Comparison of ENCODE assay signal across 20 mouse cellular contexts in genomic region chr17:71640421-71641085, GRCm38 (mm10). TPM values are rescaled to one million over a fixed set of nuclear protein-coding genes. Genes with fewer than 3 reads are reported as not detected.
A peak's percentile ranks its signal among the peaks of the same experiment; 100 is the strongest.
DNase-seq lines count a peak whose midpoint lies in the region; ATAC-seq and TF ChIP-seq lines count a peak whose summit lies in the region.
"Had no signal": no experiment of that assay in that cellular context is flagged by ENCODE, and none has a peak within 500 bp of the region (broad histone marks: within the 10 kb centered on the region; RNA-seq: fewer than 3 reads in every experiment).

No protein-coding gene starts in this region.

- no peak overlapping the region for H3K9ac ChIP-seq in hindbrain, postnatal 0 days (replicated peaks; ENCODE audit: low read length)
- H3K9ac ChIP-seq in hindbrain, embryonic 12.5 days: no peak overlapping the region
- no peak overlapping the region for H3K9ac ChIP-seq in neural tube, embryonic 15.5 days (replicated peaks)
- H3K9ac ChIP-seq: embryonic facial prominence, embryonic 13.5 days; limb, embryonic 13.5 days; liver, embryonic 14.5 days; midbrain, embryonic 13.5 days had no signal

- H3K4me2 ChIP-seq in hindbrain, postnatal 0 days (ENCODE audit: low read depth, low read length): no peak overlapping the region
- no peak overlapping the region for H3K4me2 ChIP-seq in hindbrain, embryonic 12.5 days (replicated peaks)
- no peak overlapping the region for H3K4me2 ChIP-seq in neural tube, embryonic 15.5 days
- H3K4me2 ChIP-seq: embryonic facial prominence, embryonic 13.5 days; limb, embryonic 13.5 days; midbrain, embryonic 13.5 days had no signal

- ATAC-seq in hindbrain, postnatal 0 days: no peak
- ATAC-seq in hindbrain, embryonic 12.5 days (ENCODE audit: low FRiP score): no peak
- no peak for ATAC-seq in neural tube, embryonic 15.5 days (ENCODE audit: low FRiP score)
- no peak for ATAC-seq in megakaryocyte progenitor cell, adult 5-6 weeks (replicated peaks; ENCODE audit: poor library complexity)
- ATAC-seq: midbrain, embryonic 13.5 days had no signal

- peaks cover 35% of the 10 kb centered on the region; the same call in 1 of the 2 replicates for H3K36me3 ChIP-seq in hindbrain, postnatal 0 days (ENCODE audit: insufficient read depth, low read length)
- H3K36me3 ChIP-seq in hindbrain, embryonic 12.5 days: peaks cover 69% of the 10 kb centered on the region
- H3K36me3 ChIP-seq in neural tube, embryonic 15.5 days: peaks cover 68% of the 10 kb centered on the region

- no peaks in the 10 kb centered on the region for H3K9me3 ChIP-seq in hindbrain, postnatal 0 days (ENCODE audit: low read length)
- no peaks in the 10 kb centered on the region for H3K9me3 ChIP-seq in hindbrain, embryonic 12.5 days (replicated peaks)
- no peaks in the 10 kb centered on the region for H3K9me3 ChIP-seq in neural tube, embryonic 15.5 days (replicated peaks)
- H3K9me3 ChIP-seq: embryonic facial prominence, embryonic 13.5 days; limb, embryonic 13.5 days; midbrain, embryonic 13.5 days had no signal

- no peak overlapping the region for H3K4me3 ChIP-seq in hindbrain, postnatal 0 days (ENCODE audit: low read length)
- no peak overlapping the region for H3K4me3 ChIP-seq in hindbrain, embryonic 12.5 days
- H3K4me3 ChIP-seq in neural tube, embryonic 15.5 days (replicated peaks): no peak overlapping the region
- H3K4me3 ChIP-seq: embryonic facial prominence, embryonic 13.5 days; limb, embryonic 13.5 days; midbrain, embryonic 13.5 days had no signal

- H3K4me1 ChIP-seq in hindbrain, postnatal 0 days (ENCODE audit: insufficient read depth, low read length): no peaks in the 10 kb centered on the region
- H3K4me1 ChIP-seq in hindbrain, embryonic 12.5 days: no peaks in the 10 kb centered on the region
- H3K4me1 ChIP-seq in neural tube, embryonic 15.5 days: no peaks in the 10 kb centered on the region
- H3K4me1 ChIP-seq: embryonic facial prominence, embryonic 13.5 days; limb, embryonic 13.5 days; midbrain, embryonic 13.5 days had no signal

- H3K27ac ChIP-seq in hindbrain, postnatal 0 days: no peak overlapping the region
- H3K27ac ChIP-seq in hindbrain, embryonic 12.5 days: no peak overlapping the region
- no peak overlapping the region for H3K27ac ChIP-seq in neural tube, embryonic 15.5 days (replicated peaks)
- H3K27ac ChIP-seq: embryonic facial prominence, embryonic 13.5 days; limb, embryonic 13.5 days; liver, embryonic 14.5 days; midbrain, embryonic 13.5 days; stomach, postnatal 0 days had no signal

- DNase-seq in hindbrain, postnatal 0 days (ENCODE audit: low spot score): peak; percentile 30
- DNase-seq in brain, embryonic 14.5 days (ENCODE audit: low read depth): peak; percentile 11
- DNase-seq in cerebellum, adult 8-10 months: peak; percentile 23
- DNase-seq in telencephalon, adult 2 months (ENCODE audit: low read depth, low spot score): peak; percentile 35
- DNase-seq: adrenal gland, postnatal 14 days; gastrocnemius, postnatal 10 days; heart, adult 18-20 months; kidney, adult 18-20 months; kidney, postnatal 10 days; right cerebral cortex, postnatal 25 days had no signal

- TF ChIP-seq POLR2A in brain, embryonic 14.5 days (IDR thresholded peaks at IDR 0.05; ENCODE audit: borderline replicate concordance, extremely low read depth, insufficient read depth, insufficient read length, poor library complexity, severe bottlenecking): no peak

- TF ChIP-seq CTCF in hindbrain, postnatal 0 days (IDR thresholded peaks at IDR 0.05; ENCODE audit: low read depth): no peak
- no peak for TF ChIP-seq CTCF in brain, embryonic 14.5 days (IDR thresholded peaks at IDR 0.05; ENCODE audit: borderline replicate concordance, extremely low read depth, insufficient read depth, insufficient read length)

- 82% methylated on average over 9 of the region's 9 CpGs for WGBS in hindbrain, postnatal 0 days
- 94% methylated on average over 9 of the region's 9 CpGs for WGBS in hindbrain, embryonic 12.5 days
- WGBS in neural tube, embryonic 15.5 days: 92% methylated on average over 9 of the region's 9 CpGs

- no peaks in the 10 kb centered on the region for H3K27me3 ChIP-seq in hindbrain, postnatal 0 days (ENCODE audit: insufficient read depth, low read length)
- no peaks in the 10 kb centered on the region for H3K27me3 ChIP-seq in hindbrain, embryonic 12.5 days
- no peaks in the 10 kb centered on the region for H3K27me3 ChIP-seq in neural tube, embryonic 15.5 days (replicated peaks)
- H3K27me3 ChIP-seq: embryonic facial prominence, embryonic 13.5 days; limb, embryonic 13.5 days; midbrain, embryonic 13.5 days had no signal

RNA-seq across cellular contexts. Expression of gene Wdr43, which starts 24.9 kb away (rescaled TPM):
- total RNA-seq in hindbrain, postnatal 0 days (2014; rRNA removed): 19.4 and 80.8 TPM in 2 replicates
- polyA plus RNA-seq in hindbrain, postnatal 0 days (2015; fragmentation: Nextera tagmentation; extraction: Ambion mirVana): 33.6 and 36.0 TPM in 2 replicates
- 66.9 and 67.4 TPM in 2 replicates for polyA plus RNA-seq in hindbrain, embryonic 12.5 days (2016; fragmentation: Nextera tagmentation; extraction: Ambion mirVana)
- polyA plus RNA-seq in brain, embryonic 14.5 days (2012; rRNA removed): 26.9 and 44.8 TPM in 2 replicates
- 38.0 and 52.0 TPM in 2 replicates for polyA plus RNA-seq in neural tube, embryonic 15.5 days (2015; fragmentation: Nextera tagmentation; extraction: Ambion mirVana)
- 127 and 140 TPM in 2 replicates for total RNA-seq in megakaryocyte progenitor cell, adult 5-6 weeks (2015)
- total RNA-seq in megakaryocyte progenitor cell, adult 5-6 weeks (2017): 312 and 380 TPM in 2 replicates

RNA-seq across cellular contexts. Expression of gene Togaram2, which starts 32.5 kb away (rescaled TPM):
- 1.0 and 6.3 TPM in 2 replicates for total RNA-seq in hindbrain, postnatal 0 days (2014; rRNA removed)
- 0.88 and 1.2 TPM in 2 replicates for polyA plus RNA-seq in hindbrain, postnatal 0 days (2015; fragmentation: Nextera tagmentation; extraction: Ambion mirVana)
- polyA plus RNA-seq in hindbrain, embryonic 12.5 days (2016; fragmentation: Nextera tagmentation; extraction: Ambion mirVana): 0.07 and 0.19 TPM in 2 replicates
- 0.61 and 0.68 TPM in 2 replicates for polyA plus RNA-seq in brain, embryonic 14.5 days (2012; rRNA removed)
- 0.83 and 1.2 TPM in 2 replicates for polyA plus RNA-seq in neural tube, embryonic 15.5 days (2015; fragmentation: Nextera tagmentation; extraction: Ambion mirVana)
- total RNA-seq in megakaryocyte progenitor cell, adult 5-6 weeks (2015): not detected in 2 replicates
- total RNA-seq in megakaryocyte progenitor cell, adult 5-6 weeks (2017): 0.03 TPM in 1 of 2 replicates, not detected in the other
- total RNA-seq: adrenal gland, postnatal 14 days; hematopoietic stem cell, adult 5-6 weeks; neutrophil, adult 5-6 weeks had no signal
